Mouse (Mus musculus) retina, embryonic 14.5 days (tissue): ENCODE results near the gene Srpk2.
"Not testable (repeated sequence)": the region's sequence is repeated elsewhere in the genome, so short reads cannot be mapped to it uniquely, and the experiment has no call there.

Experiments
- DNase-seq: peaks from one replicate; pipeline ENCODE4 v3.0.0-alpha.2; 2015; ENCODE audit warnings: low spot score

Srpk2 gene

GRCm38 (mm10) chr5:23684517-23684916, at the start of gene Srpk2:
Gene Srpk2, minus strand, starts transcription at chr5:23684617.
- no peak for DNase-seq

GRCm38 (mm10) chr5:23721956-23722355, 37.5 kb upstream of the Srpk2 start:
- no peak for DNase-seq

GRCm38 (mm10) chr5:23718881-23719328, 34.5 kb upstream of the Srpk2 start:
- no peak for DNase-seq

GRCm38 (mm10) chr5:23718182-23718534, 33.7 kb upstream of the Srpk2 start:
- DNase-seq: no peak

- no peak for DNase-seq
Measured at GRCm38 (mm10) chr5:23717469-23718181, 33.2 kb upstream of the Srpk2 start.

GRCm38 (mm10) chr5:23713401-23714335, 29.3 kb upstream of the Srpk2 start:
- DNase-seq: no peak

GRCm38 (mm10) chr5:23712130-23713001, 27.9 kb upstream of the Srpk2 start:
- DNase-seq: peak; percentile 68

- DNase-seq: peak; percentile 35
Measured at GRCm38 (mm10) chr5:23711671-23712129, 27.3 kb upstream of the Srpk2 start.

- DNase-seq: no peak
Measured at GRCm38 (mm10) chr5:23711244-23711643, 26.8 kb upstream of the Srpk2 start.

- no peak for DNase-seq
Measured at GRCm38 (mm10) chr5:23709661-23710060, 25.2 kb upstream of the Srpk2 start.

GRCm38 (mm10) chr5:23706601-23707597, 22.5 kb upstream of the Srpk2 start:
- DNase-seq: not testable (repeated sequence)

- no peak for DNase-seq
Measured at GRCm38 (mm10) chr5:23697457-23697856, 13.0 kb upstream of the Srpk2 start.

GRCm38 (mm10) chr5:23683431-23683830, 986 bp downstream of the Srpk2 start:
- no peak for DNase-seq

- DNase-seq: no peak
Measured at GRCm38 (mm10) chr5:23679006-23679405, 5.4 kb downstream of the Srpk2 start.

- DNase-seq: no peak
Measured at GRCm38 (mm10) chr5:23677883-23678282, 6.5 kb downstream of the Srpk2 start.

GRCm38 (mm10) chr5:23677072-23677453, 7.4 kb downstream of the Srpk2 start:
- DNase-seq: no peak

GRCm38 (mm10) chr5:23676156-23677071, 8.0 kb downstream of the Srpk2 start:
- no peak for DNase-seq

- DNase-seq: peak; percentile 80
Measured at GRCm38 (mm10) chr5:23675499-23676155, 8.8 kb downstream of the Srpk2 start.
